Mouse (Mus musculus) small intestine, adult 2 months (tissue): ENCODE results near the gene Rad9a.

Experiments
- CTCF ChIP-seq: fragments of 200-500 bp; IDR thresholded peaks from 2 replicates; pipeline ENCODE4 v1.5.1; 2012; ENCODE audit warnings: low read depth, mild to moderate bottlenecking, control low read depth, inconsistent platforms, low read length, moderate library complexity, mixed read lengths; ENCODE audit not compliant: insufficient replicate concordance, insufficient read length; ENCODE audit errors: extremely low read depth
- POLR2A ChIP-seq: fragments of 200-500 bp; IDR thresholded peaks from 2 replicates; pipeline ENCODE4 v1.6.1; 2012; ENCODE audit warnings: low read depth, mild to moderate bottlenecking, control low read depth, inconsistent platforms, low read length, moderate library complexity

DNA sequence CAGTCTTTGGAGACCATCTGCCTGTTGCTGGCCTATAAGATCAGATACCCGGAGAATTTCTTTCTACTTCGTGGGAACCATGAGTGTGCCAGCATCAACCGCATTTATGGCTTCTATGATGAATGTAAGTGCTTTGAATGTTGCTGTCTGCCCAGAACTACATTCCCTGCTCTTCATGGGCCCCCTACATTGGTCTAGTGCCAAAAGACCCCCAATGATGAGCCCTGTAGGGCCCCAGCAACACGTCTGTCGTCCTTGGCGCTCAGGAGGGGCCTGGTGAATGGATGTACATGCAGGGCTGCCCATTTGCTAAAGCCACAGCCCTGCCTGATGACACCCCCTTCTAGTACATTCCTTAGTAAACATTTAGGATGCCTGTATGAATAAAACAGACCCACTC is 8.3 kb downstream of the Rad9a start:
- TF ChIP-seq POLR2A (no peak), CTCF (no peak)
